ENCODE assay signal across 8 mouse cellular contexts in genomic region chr5:113309491-113310376, GRCm38 (mm10). TPM values are rescaled to one million over a fixed set of nuclear protein-coding genes. Genes with fewer than 3 reads are reported as not detected.
DNase-seq lines count a peak whose midpoint lies in the region; ATAC-seq lines count a peak whose summit lies in the region.

No protein-coding gene starts in this region.

- no peak overlapping the region for H3K9ac ChIP-seq in liver, embryonic 11.5 days (ENCODE audit: low read depth, low read length)
- H3K9ac ChIP-seq in embryonic facial prominence, embryonic 13.5 days: 0 out of 2 replicates have a peak overlapping the region, but pooled peaks have one; percentile 70
- H3K9ac ChIP-seq in intestine, embryonic 15.5 days: peak overlapping the region; percentile 65
- H3K9ac ChIP-seq in neural tube, embryonic 14.5 days (replicated peaks; ENCODE audit: low read depth, low read length): peak overlapping the region; percentile 90

- intact Hi-C loops in left cerebral cortex, postnatal 4 days (cut with DNase I): no loop called here

- H3K4me3 ChIP-seq in liver, embryonic 11.5 days (ENCODE audit: low read depth, low read length): peak overlapping the region; percentile 54
- H3K4me3 ChIP-seq in embryonic facial prominence, embryonic 13.5 days: peak overlapping the region; percentile 57
- H3K4me3 ChIP-seq in intestine, embryonic 15.5 days (replicated peaks): peak overlapping the region; percentile 63
- peak overlapping the region; percentile 67 for H3K4me3 ChIP-seq in neural tube, embryonic 14.5 days (ENCODE audit: low read depth, low read length)

- H3K27ac ChIP-seq in liver, embryonic 11.5 days (ENCODE audit: low read depth, low read length): no peak overlapping the region
- no peak overlapping the region for H3K27ac ChIP-seq in embryonic facial prominence, embryonic 13.5 days
- H3K27ac ChIP-seq in intestine, embryonic 15.5 days: no peak overlapping the region
- H3K27ac ChIP-seq in neural tube, embryonic 14.5 days (ENCODE audit: low read depth, low read length): no peak overlapping the region

- WGBS in liver, embryonic 11.5 days: 56% methylated on average over 22 of the region's 22 CpGs
- 57% methylated on average over 22 of the region's 22 CpGs for WGBS in embryonic facial prominence, embryonic 13.5 days
- WGBS in intestine, embryonic 15.5 days: 64% methylated on average over 22 of the region's 22 CpGs
- WGBS in neural tube, embryonic 14.5 days: 54% methylated on average over 22 of the region's 22 CpGs

- 0 out of 2 replicates have a peak, but pooled peaks cover 6% of the 10 kb centered on the region for H3K4me1 ChIP-seq in liver, embryonic 11.5 days (replicated peaks; ENCODE audit: control insufficient read depth, insufficient read depth, low read length)
- H3K4me1 ChIP-seq in embryonic facial prominence, embryonic 13.5 days: peaks cover 27% of the 10 kb centered on the region
- peaks cover 13% of the 10 kb centered on the region for H3K4me1 ChIP-seq in intestine, embryonic 15.5 days (replicated peaks)
- H3K4me1 ChIP-seq in neural tube, embryonic 14.5 days (ENCODE audit: control insufficient read depth, insufficient read depth, low read length): peaks cover 35% of the 10 kb centered on the region

- no peak for DNase-seq in liver, embryonic 11.5 days (ENCODE audit: low spot score)
- no peak for DNase-seq in liver
- DNase-seq in left cerebral cortex, postnatal 4 days: no peak
- no peak for DNase-seq in kidney, postnatal 14 days
- no peak for DNase-seq in c-Kit-positive CD71-positive TER-119-positive erythroid progenitor cells, embryonic 14.5 days (ENCODE audit: low spot score)

- no peaks in the 10 kb centered on the region for H3K36me3 ChIP-seq in liver, embryonic 11.5 days (ENCODE audit: control insufficient read depth, insufficient read depth, low read length)
- H3K36me3 ChIP-seq in embryonic facial prominence, embryonic 13.5 days: no peaks in the 10 kb centered on the region
- no peaks in the 10 kb centered on the region for H3K36me3 ChIP-seq in intestine, embryonic 15.5 days
- H3K36me3 ChIP-seq in neural tube, embryonic 14.5 days (ENCODE audit: control insufficient read depth, insufficient read depth, low read length): no peaks in the 10 kb centered on the region

- H3K27me3 ChIP-seq in liver, embryonic 11.5 days (replicated peaks; ENCODE audit: control insufficient read depth, insufficient read depth, low read length): peaks cover 29% of the 10 kb centered on the region
- peaks cover 46% of the 10 kb centered on the region for H3K27me3 ChIP-seq in embryonic facial prominence, embryonic 13.5 days
- no peaks in the 10 kb centered on the region for H3K27me3 ChIP-seq in intestine, embryonic 15.5 days (replicated peaks)
- no peaks in the 10 kb centered on the region for H3K27me3 ChIP-seq in neural tube, embryonic 14.5 days (ENCODE audit: control insufficient read depth, insufficient read depth, low read length)

- H3K9me3 ChIP-seq in liver, embryonic 11.5 days (ENCODE audit: control insufficient read depth, low read length): no peaks in the 10 kb centered on the region
- peaks cover 7% of the 10 kb centered on the region for H3K9me3 ChIP-seq in embryonic facial prominence, embryonic 13.5 days
- no peaks in the 10 kb centered on the region for H3K9me3 ChIP-seq in intestine, embryonic 15.5 days
- no peaks in the 10 kb centered on the region for H3K9me3 ChIP-seq in neural tube, embryonic 14.5 days (ENCODE audit: control insufficient read depth, low read length)

- peak overlapping the region; percentile 71 for H3K4me2 ChIP-seq in liver, embryonic 11.5 days
- peak overlapping the region; percentile 91 for H3K4me2 ChIP-seq in embryonic facial prominence, embryonic 13.5 days
- H3K4me2 ChIP-seq in intestine, embryonic 15.5 days (replicated peaks): peak overlapping the region; percentile 87
- H3K4me2 ChIP-seq in neural tube, embryonic 14.5 days (ENCODE audit: low read depth, low read length): peak overlapping the region; percentile 90

- ATAC-seq in liver, embryonic 11.5 days (replicated peaks; ENCODE audit: low FRiP score): no peak
- ATAC-seq in embryonic facial prominence, embryonic 13.5 days (ENCODE audit: insufficient number of reproducible peaks, insufficient read depth, low FRiP score, low TSS enrichment, low read depth): no peak
- ATAC-seq in intestine, embryonic 15.5 days: no peak
- ATAC-seq in neural tube, embryonic 14.5 days (ENCODE audit: low read depth): no peak

RNA-seq across cellular contexts. Expression of gene Sgsm1, which starts 0.9 kb away (rescaled TPM):
- polyA plus RNA-seq in liver, embryonic 11.5 days (2014; fragmentation: Nextera tagmentation; extraction: Ambion mirVana): 4.9 TPM in 2 replicates
- 2.7 and 3.5 TPM in 2 replicates for polyA plus RNA-seq in embryonic facial prominence, embryonic 13.5 days (2015; fragmentation: Nextera tagmentation; extraction: Ambion mirVana)
- polyA plus RNA-seq in intestine, embryonic 15.5 days (2015; fragmentation: Nextera tagmentation; extraction: Ambion mirVana): 9.6 and 11.3 TPM in 2 replicates
- 15.3 and 17.0 TPM in 2 replicates for polyA plus RNA-seq in neural tube, embryonic 14.5 days (2014; fragmentation: Nextera tagmentation; extraction: Ambion mirVana)
- 10 to 100 TPM; 67.4 to 74.9 TPM for total RNA-seq in left cerebral cortex, postnatal 4 days (2021)

RNA-seq across cellular contexts. Expression of gene Aym1, which starts 47.4 kb away (rescaled TPM):
- not detected in 2 replicates for polyA plus RNA-seq in liver, embryonic 11.5 days (2014; fragmentation: Nextera tagmentation; extraction: Ambion mirVana)
- polyA plus RNA-seq in embryonic facial prominence, embryonic 13.5 days (2015; fragmentation: Nextera tagmentation; extraction: Ambion mirVana): not detected in 2 replicates
- polyA plus RNA-seq in intestine, embryonic 15.5 days (2015; fragmentation: Nextera tagmentation; extraction: Ambion mirVana): not detected in 2 replicates
- polyA plus RNA-seq in neural tube, embryonic 14.5 days (2014; fragmentation: Nextera tagmentation; extraction: Ambion mirVana): not detected in 2 replicates
- not detected for total RNA-seq in left cerebral cortex, postnatal 4 days (2021)
